Mouse (Mus musculus) testis, adult 2 months (tissue): ENCODE data around the gene Slc7a1. TPM values are rescaled to one million over a fixed set of nuclear protein-coding genes. Genes with fewer than 3 reads are reported as not detected.

Experiments used
- H3K27ac ChIP-seq: fragments of 200-500 bp; 2 replicates; pipeline ENCODE4 v1.5.1; 2012; ENCODE audit warnings: low read depth, low read length; ENCODE audit not compliant: control insufficient read depth, insufficient read depth
- H3K27me3 ChIP-seq: fragments of 200-500 bp; 2 replicates; pipeline ENCODE4 v1.6.1; 2012; ENCODE audit warnings: mild to moderate bottlenecking, low read length, moderate library complexity; ENCODE audit not compliant: control insufficient read depth, insufficient read depth
- H3K36me3 ChIP-seq: fragments of 200-500 bp; 2 replicates; pipeline ENCODE4 v1.6.1; 2012; ENCODE audit warnings: mild to moderate bottlenecking, low read length; ENCODE audit not compliant: control insufficient read depth, insufficient read depth
- H3K4me1 ChIP-seq: fragments of 200-500 bp; 2 replicates; pipeline ENCODE4 v1.6.1; 2012; ENCODE audit warnings: low read length; ENCODE audit not compliant: control insufficient read depth, insufficient read depth
- H3K4me3 ChIP-seq: fragments of 200-500 bp; 2 replicates; pipeline ENCODE4 v1.5.1; 2012; ENCODE audit warnings: low read depth, mild to moderate bottlenecking, low read length, moderate library complexity, mixed read lengths; ENCODE audit not compliant: control insufficient read depth
- CTCF ChIP-seq: fragments of 200-500 bp; IDR thresholded peaks from 2 replicates; pipeline ENCODE4 v1.5.1; 2012; ENCODE audit warnings: low read depth, mild to moderate bottlenecking, inconsistent platforms, low read length, moderate library complexity; ENCODE audit not compliant: control insufficient read depth, insufficient read depth, insufficient replicate concordance
- POLR2A ChIP-seq: fragments of 200-500 bp; IDR thresholded peaks from 2 replicates; pipeline ENCODE4 v1.6.1; 2012; ENCODE audit warnings: low read depth, mild to moderate bottlenecking, inconsistent platforms, low read length, moderate library complexity; ENCODE audit not compliant: control insufficient read depth
- polyA plus RNA-seq: library from polyadenylated mRNA; depleted of rRNA; stranded (reverse); fragments of >200 nt; gene quantifications from 2 replicates; pipeline ENCODE4 v1.2.3, GENCODE M21; 2012

Gene Slc7a1
- polyA plus RNA-seq, 1 experiment = 10.5 TPM

GRCm38 (mm10) chr5:148370624-148371023 lies 29.1 kb downstream of the Slc7a1 start:
- peak overlapping the region; percentile 92; the same call in 1 of the 2 replicates for H3K4me3 ChIP-seq
- H3K36me3 ChIP-seq = no peaks in the 10 kb centered on the region
- TF ChIP-seq POLR2A = no peak
- peak; percentile 86; the same call in 1 of the 2 replicates for TF ChIP-seq CTCF
- no peak overlapping the region for H3K27ac ChIP-seq
- H3K27me3 ChIP-seq = no peaks in the 10 kb centered on the region
- peaks cover 5% of the 10 kb centered on the region for H3K4me1 ChIP-seq

GRCm38 (mm10) chr5:148369178-148369577 lies 30.5 kb downstream of the Slc7a1 start:
- Histone ChIP-seq H3K4me3 (no peak overlapping the region), H3K27ac (no peak overlapping the region), H3K36me3 (0 out of 2 replicates have a peak, but pooled peaks cover 1% of the 10 kb centered on the region), H3K4me1 (peaks cover 4% of the 10 kb centered on the region), H3K27me3 (no peaks in the 10 kb centered on the region)
- TF ChIP-seq POLR2A (no peak), CTCF (peak; percentile 27; the same call in 1 of the 2 replicates)

GRCm38 (mm10) chr5:148367816-148368215 lies 31.9 kb downstream of the Slc7a1 start:
- H3K27me3 ChIP-seq = no peaks in the 10 kb centered on the region
- peaks cover 4% of the 10 kb centered on the region for H3K4me1 ChIP-seq
- H3K36me3 ChIP-seq = 0 out of 2 replicates have a peak, but pooled peaks cover 1% of the 10 kb centered on the region
- no peak overlapping the region for H3K27ac ChIP-seq
- TF ChIP-seq CTCF = no peak
- no peak for TF ChIP-seq POLR2A
- no peak overlapping the region for H3K4me3 ChIP-seq

- Histone ChIP-seq H3K4me1 (no peaks in the 10 kb centered on the region; the same call in 1 of the 2 replicates), H3K27me3 (no peaks in the 10 kb centered on the region), H3K27ac (no peak overlapping the region), H3K4me3 (no peak overlapping the region), H3K36me3 (0 out of 2 replicates have a peak, but pooled peaks cover 1% of the 10 kb centered on the region)
- TF ChIP-seq CTCF = no peak
- TF ChIP-seq POLR2A = no peak
These were observed 33.2 kb downstream of the Slc7a1 start for GRCm38 (mm10) chr5:148366455-148366854.

GRCm38 (mm10) chr5:148363441-148364113 lies 36.1 kb downstream of the Slc7a1 start:
- H3K27me3 ChIP-seq = no peaks in the 10 kb centered on the region
- TF ChIP-seq POLR2A (no peak), CTCF (no peak)
- H3K4me1 ChIP-seq = no peaks in the 10 kb centered on the region
- H3K4me3 ChIP-seq = no peak overlapping the region
- H3K27ac ChIP-seq = no peak overlapping the region
- 0 out of 2 replicates have a peak, but pooled peaks cover 1% of the 10 kb centered on the region for H3K36me3 ChIP-seq

GRCm38 (mm10) chr5:148362296-148362695 lies 37.4 kb downstream of the Slc7a1 start:
- H3K4me1 ChIP-seq = no peaks in the 10 kb centered on the region

GRCm38 (mm10) chr5:148361759-148362010 lies 38.0 kb downstream of the Slc7a1 start:
- Histone ChIP-seq H3K27ac (no peak overlapping the region), H3K4me3 (no peak overlapping the region), H3K4me1 (no peaks in the 10 kb centered on the region), H3K36me3 (0 out of 2 replicates have a peak, but pooled peaks cover 1% of the 10 kb centered on the region), H3K27me3 (no peaks in the 10 kb centered on the region)
- TF ChIP-seq POLR2A = no peak

More at GRCm38 (mm10) chr5:148362296-148362695, 37.4 kb downstream of the Slc7a1 start:
- Histone ChIP-seq H3K27me3 (no peaks in the 10 kb centered on the region), H3K36me3 (0 out of 2 replicates have a peak, but pooled peaks cover 1% of the 10 kb centered on the region), H3K27ac (no peak overlapping the region), H3K4me3 (no peak overlapping the region)
- TF ChIP-seq POLR2A = no peak
- TF ChIP-seq CTCF = no peak
